Comparison of ENCODE assay signal across 9 mouse cellular contexts in the genomic region with DNA sequence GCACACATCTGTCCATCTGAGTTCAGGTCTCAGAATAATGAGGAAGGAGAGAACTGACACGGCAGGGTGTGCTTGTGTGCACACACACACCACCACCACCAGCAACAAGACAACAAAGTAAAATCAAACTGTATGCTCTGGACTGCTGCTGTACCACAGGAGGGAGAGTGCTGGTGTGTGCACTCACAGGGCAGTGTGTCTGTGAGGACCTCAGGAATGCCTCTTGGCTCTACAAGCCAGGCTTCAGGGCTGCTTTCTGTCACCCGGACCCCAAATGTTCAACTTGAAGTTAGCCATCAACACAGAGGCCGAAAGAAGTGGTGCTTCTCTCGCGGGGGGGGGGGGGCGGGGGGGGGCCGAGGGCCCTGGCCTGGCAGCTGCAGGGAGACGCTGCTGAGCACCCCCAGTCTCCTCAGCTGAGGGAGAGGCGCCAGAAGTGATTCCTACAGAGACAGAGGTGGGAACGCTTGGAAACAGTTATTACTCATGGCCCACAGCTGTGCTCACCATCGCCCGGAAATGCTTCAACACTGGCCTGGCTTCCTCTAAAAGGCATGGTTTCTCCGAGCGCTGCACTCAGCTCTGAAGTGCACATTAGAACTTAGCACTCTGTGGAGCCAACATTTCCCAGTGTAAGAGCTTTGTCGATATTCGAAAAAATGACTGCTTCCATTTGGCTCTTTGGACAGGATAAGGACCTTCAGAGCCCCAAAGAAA. TPM values are rescaled to one million over a fixed set of nuclear protein-coding genes. Genes with fewer than 3 reads are reported as not detected.
DNase-seq lines count a peak whose midpoint lies in the region; ATAC-seq lines count a peak whose summit lies in the region.
"Had no signal": no experiment of that assay in that cellular context is flagged by ENCODE, and none has a peak within 500 bp of the region (broad histone marks: within the 10 kb centered on the region; RNA-seq: fewer than 3 reads in every experiment).

No protein-coding gene starts in this region.

- no peak for DNase-seq in hindbrain, embryonic 10.5 days (ENCODE audit: low spot score)
- no peak for DNase-seq in hindbrain, embryonic 11.5 days (ENCODE audit: low spot score)
- DNase-seq in gastrocnemius, postnatal 36 days = peak; percentile 45 to 47
- DNase-seq in kidney, postnatal 36 days = peak; percentile 39 to 46
- no peak for DNase-seq in embryo, embryonic 11 days
- DNase-seq in layer of hippocampus, postnatal 14 days (ENCODE audit: low spot score in 2 of 2) = no peak
- no peak for DNase-seq in embryo, embryonic 10.5 days (ENCODE audit: low spot score)

- H3K27ac ChIP-seq in hindbrain, embryonic 10.5 days = peak overlapping the region; percentile 66
- no peak overlapping the region for H3K27ac ChIP-seq in hindbrain, embryonic 11.5 days (ENCODE audit: low read depth, low read length)
- H3K27ac ChIP-seq in neural tube, embryonic 15.5 days (replicated peaks) = peak overlapping the region; percentile 49

- no peak overlapping the region for H3K4me2 ChIP-seq in hindbrain, embryonic 11.5 days (replicated peaks; ENCODE audit: low read depth, low read length)
- H3K4me2 ChIP-seq in neural tube, embryonic 15.5 days = no peak overlapping the region

- ATAC-seq in hindbrain, embryonic 11.5 days (ENCODE audit: low FRiP score) = no peak
- no peak for ATAC-seq in neural tube, embryonic 15.5 days (ENCODE audit: low FRiP score)

- 64% methylated on average over 16 of the region's 16 CpGs for WGBS in hindbrain, embryonic 10.5 days
- WGBS in hindbrain, embryonic 11.5 days = 69% methylated on average over 15 of the region's 16 CpGs
- WGBS in neural tube, embryonic 15.5 days = 52% methylated on average over 16 of the region's 16 CpGs

- H3K4me1 ChIP-seq in hindbrain, embryonic 10.5 days (replicated peaks) = peaks cover 45% of the 10 kb centered on the region
- H3K4me1 ChIP-seq in hindbrain, embryonic 11.5 days (replicated peaks; ENCODE audit: control insufficient read depth, insufficient read depth, low read length) = 0 out of 2 replicates have a peak, but pooled peaks cover 2% of the 10 kb centered on the region
- peaks cover 25% of the 10 kb centered on the region for H3K4me1 ChIP-seq in neural tube, embryonic 15.5 days

- intact Hi-C loops in gastrocnemius, postnatal 36 days (cut with DNase I) = loop anchor here (2.0 kb wide), 1 partner anchor 15 kb away; no protein-coding TSS in a partner anchor

- H3K36me3 ChIP-seq in hindbrain, embryonic 10.5 days = no peaks in the 10 kb centered on the region
- H3K36me3 ChIP-seq in hindbrain, embryonic 11.5 days (ENCODE audit: control insufficient read depth, insufficient read depth, low read length) = no peaks in the 10 kb centered on the region
- no peaks in the 10 kb centered on the region for H3K36me3 ChIP-seq in neural tube, embryonic 15.5 days

- no peak overlapping the region for H3K9ac ChIP-seq in hindbrain, embryonic 11.5 days (ENCODE audit: low read depth, low read length)
- H3K9ac ChIP-seq in neural tube, embryonic 15.5 days (replicated peaks) = no peak overlapping the region

- no peaks in the 10 kb centered on the region for H3K27me3 ChIP-seq in hindbrain, embryonic 10.5 days (ENCODE audit: insufficient read depth, poor library complexity, severe bottlenecking)
- H3K27me3 ChIP-seq in hindbrain, embryonic 11.5 days (ENCODE audit: control insufficient read depth, insufficient read depth, low read length) = no peaks in the 10 kb centered on the region
- H3K27me3 ChIP-seq in neural tube, embryonic 15.5 days (replicated peaks) = no peaks in the 10 kb centered on the region

- H3K9me3 ChIP-seq in hindbrain, embryonic 10.5 days = no peaks in the 10 kb centered on the region
- no peaks in the 10 kb centered on the region for H3K9me3 ChIP-seq in hindbrain, embryonic 11.5 days (ENCODE audit: control insufficient read depth, low read length)
- no peaks in the 10 kb centered on the region for H3K9me3 ChIP-seq in neural tube, embryonic 15.5 days (replicated peaks)
- H3K9me3 ChIP-seq: G1E had no signal

- H3K4me3 ChIP-seq in hindbrain, embryonic 10.5 days = no peak overlapping the region
- H3K4me3 ChIP-seq in hindbrain, embryonic 11.5 days (ENCODE audit: low read depth, low read length) = no peak overlapping the region
- H3K4me3 ChIP-seq in neural tube, embryonic 15.5 days (replicated peaks) = no peak overlapping the region

RNA-seq across cellular contexts. Expression of a gene that starts 39.7 kb away (rescaled TPM):
- polyA plus RNA-seq in hindbrain, embryonic 10.5 days (2016; fragmentation: Nextera tagmentation; extraction: Ambion mirVana) = 158 and 185 TPM in 2 replicates
- 136 and 138 TPM in 2 replicates for polyA plus RNA-seq in hindbrain, embryonic 11.5 days (2014; fragmentation: Nextera tagmentation; extraction: Ambion mirVana)
- total RNA-seq in gastrocnemius, postnatal 36 days (2021) = 10 to 100 TPM; 80.1 to 98.9 TPM
- polyA plus RNA-seq in neural tube, embryonic 15.5 days (2015; fragmentation: Nextera tagmentation; extraction: Ambion mirVana) = 107 and 110 TPM in 2 replicates
- total RNA-seq in layer of hippocampus, postnatal 14 days (2021) = 10 to 100 TPM; 70.9 to 71.8 TPM

RNA-seq across cellular contexts. Expression of a gene that starts 52.1 kb away (rescaled TPM):
- polyA plus RNA-seq in hindbrain, embryonic 10.5 days (2016; fragmentation: Nextera tagmentation; extraction: Ambion mirVana) = 7.2 and 8.1 TPM in 2 replicates
- polyA plus RNA-seq in hindbrain, embryonic 11.5 days (2014; fragmentation: Nextera tagmentation; extraction: Ambion mirVana) = 4.7 and 6.0 TPM in 2 replicates
- under 1 TPM; 0.25 to 0.79 TPM for total RNA-seq in gastrocnemius, postnatal 36 days (2021)
- 4.2 and 10.1 TPM in 2 replicates for polyA plus RNA-seq in neural tube, embryonic 15.5 days (2015; fragmentation: Nextera tagmentation; extraction: Ambion mirVana)
- 1 to 10 TPM; 1.5 to 1.6 TPM for total RNA-seq in layer of hippocampus, postnatal 14 days (2021)

RNA-seq across cellular contexts. Expression of a gene that starts 53.0 kb away (rescaled TPM):
- 24.2 and 25.6 TPM in 2 replicates for polyA plus RNA-seq in hindbrain, embryonic 10.5 days (2016; fragmentation: Nextera tagmentation; extraction: Ambion mirVana)
- polyA plus RNA-seq in hindbrain, embryonic 11.5 days (2014; fragmentation: Nextera tagmentation; extraction: Ambion mirVana) = 35.7 and 38.4 TPM in 2 replicates
- 100 to 1,000 TPM; 101 to 136 TPM for total RNA-seq in gastrocnemius, postnatal 36 days (2021)
- polyA plus RNA-seq in neural tube, embryonic 15.5 days (2015; fragmentation: Nextera tagmentation; extraction: Ambion mirVana) = 33.6 and 41.2 TPM in 2 replicates
- 100 to 1,000 TPM; 209 to 218 TPM for total RNA-seq in layer of hippocampus, postnatal 14 days (2021)

Comparison
In these comparisons a context has a peak if more than half of its experiments do, and no peak if none do; other contexts are left out.
1. DNase-seq: peak in gastrocnemius, postnatal 36 days (2 of 2) and kidney, postnatal 36 days (2 of 2); none in hindbrain, embryonic 10.5 days (single experiment), hindbrain, embryonic 11.5 days (single experiment), embryo, embryonic 11 days (single experiment), layer of hippocampus, postnatal 14 days (0 of 2) and embryo, embryonic 10.5 days (single experiment).